Mouse (Mus musculus) embryonic facial prominence, embryonic 13.5 days (tissue): ENCODE measurements around the gene Dxo. TPM values are rescaled to one million over a fixed set of nuclear protein-coding genes. Genes with fewer than 3 reads are reported as not detected.
"Not testable (repeated sequence)": the region's sequence is repeated elsewhere in the genome, so short reads cannot be mapped to it uniquely, and the experiment has no call there.

Experiments used
- ATAC-seq: fragments of 200-750 bp; cut with Nextera tagmentation; 2 replicates; pipeline ENCODE4 v1.8.0; 2017; ENCODE audit warnings: low read depth; ENCODE audit not compliant: insufficient number of reproducible peaks, insufficient read depth, low FRiP score, low TSS enrichment
- H3K27ac ChIP-seq: fragments of 300-500 bp; sonication (generic); 2 replicates; pipeline ENCODE4 v1.5.1; 2015; ENCODE audit warnings: moderate library complexity, mild to moderate bottlenecking, inconsistent platforms
- H3K27me3 ChIP-seq: fragments of 300-500 bp; sonication (generic); 2 replicates; pipeline ENCODE4 v1.6.1; 2015; ENCODE audit warnings: mild to moderate bottlenecking, inconsistent platforms
- H3K36me3 ChIP-seq: fragments of 300-500 bp; sonication (generic); 2 replicates; pipeline ENCODE4 v1.6.1; 2015; ENCODE audit warnings: mild to moderate bottlenecking, inconsistent platforms
- H3K4me1 ChIP-seq: fragments of 300-500 bp; sonication (generic); 2 replicates; pipeline ENCODE4 v1.6.1; 2015; ENCODE audit warnings: inconsistent platforms
- H3K4me2 ChIP-seq: fragments of 300-500 bp; sonication (generic); 2 replicates; pipeline ENCODE4 v1.6.1; 2015; ENCODE audit warnings: moderate library complexity, mild to moderate bottlenecking, inconsistent platforms
- H3K4me3 ChIP-seq: fragments of 300-500 bp; sonication (generic); 2 replicates; pipeline ENCODE4 v1.5.1; 2015; ENCODE audit warnings: mild to moderate bottlenecking, inconsistent platforms
- H3K9ac ChIP-seq: fragments of 300-500 bp; sonication (generic); 2 replicates; pipeline ENCODE4 v1.6.1; 2015; ENCODE audit warnings: mild to moderate bottlenecking, inconsistent platforms
- H3K9me3 ChIP-seq: fragments of 300-500 bp; sonication (generic); 2 replicates; pipeline ENCODE4 v1.6.1; 2016; ENCODE audit warnings: inconsistent platforms
- WGBS: fragments of 180-500 bp; shearing (Covaris S2); methylation state at CpG from one replicate; pipeline ENCODE4 v1.1.7; 2015; ENCODE audit warnings: mixed read lengths; 5-methylcytosine and 5-hydroxymethylcytosine counted together
- polyA plus RNA-seq: library from polyadenylated mRNA; unstranded; fragments of >200 nt; fragmentation: Nextera tagmentation; extraction: Ambion mirVana; gene quantifications from 2 replicates; pipeline ENCODE4 v1.2.1, GENCODE M21; 2015

Dxo gene
- polyA plus RNA-seq, 1 experiment from 2014 or later: 75.1 TPM

- not testable (repeated sequence) for H3K9ac ChIP-seq, H3K9me3 ChIP-seq, H3K27ac ChIP-seq, H3K27me3 ChIP-seq, H3K4me2 ChIP-seq, ATAC-seq, H3K36me3 ChIP-seq, H3K4me3 ChIP-seq, H3K4me1 ChIP-seq
- WGBS: 91% methylated on average over 6 of the region's 6 CpGs
These were observed 32.5 kb upstream of the Dxo start, which contains the start of gene Cyp21a1 for GRCm38 (mm10) chr17:34804301-34804700. Cyp21a1 (minus strand) TSS chr17:34804561.

- H3K9ac ChIP-seq: no peak overlapping the region
- H3K9me3 ChIP-seq: peaks cover 3% of the 10 kb centered on the region
- no peaks in the 10 kb centered on the region for H3K4me1 ChIP-seq
- H3K27me3 ChIP-seq: no peaks in the 10 kb centered on the region
- H3K27ac ChIP-seq: no peak overlapping the region
- no peaks in the 10 kb centered on the region for H3K36me3 ChIP-seq
- ATAC-seq: no peak
- no peak overlapping the region for H3K4me3 ChIP-seq
- 71% methylated on average over 6 of the region's 6 CpGs for WGBS
- H3K4me2 ChIP-seq: no peak overlapping the region
These were observed 31.8 kb upstream of the Dxo start for GRCm38 (mm10) chr17:34804871-34805562.

GRCm38 (mm10) chr17:34807176-34807575 is 29.6 kb upstream of the Dxo start:
- Histone ChIP-seq H3K27me3 (no peaks in the 10 kb centered on the region), H3K36me3 (no peaks in the 10 kb centered on the region), H3K9ac (no peak overlapping the region), H3K4me3 (no peak overlapping the region), H3K27ac (no peak overlapping the region), H3K9me3 (peaks cover 3% of the 10 kb centered on the region), H3K4me1 (no peaks in the 10 kb centered on the region), H3K4me2 (no peak overlapping the region)
- no peak for ATAC-seq
- 74% methylated on average over 3 of the region's 3 CpGs for WGBS

- Histone ChIP-seq H3K4me3 (no peak overlapping the region), H3K4me2 (no peak overlapping the region), H3K27ac (no peak overlapping the region), H3K27me3 (no peaks in the 10 kb centered on the region), H3K9ac (no peak overlapping the region), H3K9me3 (peaks cover 3% of the 10 kb centered on the region), H3K4me1 (no peaks in the 10 kb centered on the region), H3K36me3 (no peaks in the 10 kb centered on the region)
- ATAC-seq: no peak
- WGBS: 80% methylated on average over 6 of the region's 6 CpGs
These were observed 28.1 kb upstream of the Dxo start for GRCm38 (mm10) chr17:34808599-34809205.

- not testable (repeated sequence) for H3K27me3 ChIP-seq, H3K27ac ChIP-seq, H3K4me1 ChIP-seq, ATAC-seq, H3K4me2 ChIP-seq, H3K4me3 ChIP-seq, H3K9ac ChIP-seq, H3K9me3 ChIP-seq, H3K36me3 ChIP-seq
- WGBS: 76% methylated on average over 5 of the region's 5 CpGs
These were observed 26.4 kb upstream of the Dxo start for GRCm38 (mm10) chr17:34810411-34810810.

GRCm38 (mm10) chr17:34810811-34811210 is 26.0 kb upstream of the Dxo start:
- H3K36me3 ChIP-seq, H3K4me3 ChIP-seq, H3K4me1 ChIP-seq, H3K9ac ChIP-seq, H3K4me2 ChIP-seq, H3K27me3 ChIP-seq, ATAC-seq, H3K27ac ChIP-seq, H3K9me3 ChIP-seq: not testable (repeated sequence)
- WGBS: 75% methylated on average over 8 of the region's 8 CpGs

GRCm38 (mm10) chr17:34811275-34811674 is 25.5 kb upstream of the Dxo start:
- ATAC-seq: no peak
- H3K4me1 ChIP-seq: no peaks in the 10 kb centered on the region
- no peak overlapping the region for H3K27ac ChIP-seq
- WGBS: 75% methylated on average over 15 of the region's 15 CpGs
- no peaks in the 10 kb centered on the region for H3K9me3 ChIP-seq
- no peak overlapping the region for H3K9ac ChIP-seq
- no peak overlapping the region for H3K4me3 ChIP-seq
- no peak overlapping the region for H3K4me2 ChIP-seq
- H3K27me3 ChIP-seq: no peaks in the 10 kb centered on the region
- no peaks in the 10 kb centered on the region for H3K36me3 ChIP-seq

GRCm38 (mm10) chr17:34813747-34814146 is 23.1 kb upstream of the Dxo start:
- not testable (repeated sequence) for H3K9me3 ChIP-seq, H3K9ac ChIP-seq, H3K27me3 ChIP-seq, H3K36me3 ChIP-seq, H3K4me2 ChIP-seq, ATAC-seq, H3K4me1 ChIP-seq, H3K4me3 ChIP-seq, H3K27ac ChIP-seq
- 65% methylated on average over 12 of the region's 12 CpGs for WGBS

- no peak overlapping the region for H3K4me2 ChIP-seq
- no peak overlapping the region for H3K4me3 ChIP-seq
- WGBS: 77% methylated on average over 7 of the region's 7 CpGs
- H3K4me1 ChIP-seq: no peaks in the 10 kb centered on the region
- H3K9me3 ChIP-seq: no peaks in the 10 kb centered on the region
- H3K27me3 ChIP-seq: no peaks in the 10 kb centered on the region
- no peak for ATAC-seq
- no peak overlapping the region for H3K27ac ChIP-seq
- H3K36me3 ChIP-seq: no peaks in the 10 kb centered on the region
- no peak overlapping the region for H3K9ac ChIP-seq
These were observed 21.9 kb upstream of the Dxo start for GRCm38 (mm10) chr17:34814818-34815370.

- not testable (repeated sequence) for H3K27ac ChIP-seq, H3K4me2 ChIP-seq, H3K27me3 ChIP-seq, ATAC-seq, H3K4me1 ChIP-seq, H3K4me3 ChIP-seq, H3K9me3 ChIP-seq, H3K9ac ChIP-seq
- peaks cover 69% of the 10 kb centered on the region for H3K36me3 ChIP-seq
- WGBS: 78% methylated on average over 1 of the region's 1 CpGs
These were observed 6.0 kb upstream of the Dxo start for GRCm38 (mm10) chr17:34830776-34831175.

- peak overlapping the region; percentile 85; the same call in 1 of the 2 replicates for H3K27ac ChIP-seq
- peaks cover 22% of the 10 kb centered on the region for H3K4me1 ChIP-seq
- ATAC-seq: peak; percentile 21; the same call in 1 of the 2 replicates
- no peaks in the 10 kb centered on the region for H3K27me3 ChIP-seq
- 4% methylated on average over 48 of the region's 48 CpGs for WGBS
- H3K9ac ChIP-seq: peak overlapping the region; percentile 86
- H3K9me3 ChIP-seq: no peaks in the 10 kb centered on the region
- peaks cover 55% of the 10 kb centered on the region for H3K36me3 ChIP-seq
- H3K4me3 ChIP-seq: peak overlapping the region; percentile 84
- H3K4me2 ChIP-seq: peak overlapping the region; percentile 92
These were observed 514 bp upstream of the Dxo start for GRCm38 (mm10) chr17:34836155-34836855.
